Mouse (Mus musculus): ENCODE results near the gene Nfasc.

DNA sequence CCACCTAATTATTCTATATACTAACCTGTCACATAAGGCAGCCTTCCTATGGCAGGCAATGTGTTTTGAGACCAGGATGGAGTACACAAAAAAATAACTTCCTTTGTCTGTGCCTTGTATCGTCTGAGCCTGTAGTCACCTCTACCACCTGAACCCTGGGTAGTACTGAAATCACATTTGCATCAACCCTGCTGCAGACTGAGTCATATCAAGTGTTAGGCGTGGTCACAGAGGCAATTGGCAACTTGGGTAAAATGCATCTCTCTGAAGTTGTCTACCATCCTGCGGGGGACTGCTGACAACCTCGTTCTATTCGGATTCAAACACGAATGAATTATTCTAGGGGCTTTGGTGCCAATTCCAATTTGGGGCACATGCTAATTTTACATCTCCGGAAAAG is 161.5 kb downstream of the Nfasc start:
- TF ChIP-seq POLR2A (IDR thresholded peaks at IDR 0.05; ENCODE audit: borderline replicate concordance, control insufficient read depth, low read depth, low read length) (no peak), CTCF (IDR thresholded peaks at IDR 0.05; ENCODE audit: control insufficient read depth, insufficient read depth, low read length) (no peak)
